Mouse (Mus musculus) midbrain, embryonic 16.5 days (tissue): Measurements from ENCODE around the gene Prss50. TPM values are rescaled to one million over a fixed set of nuclear protein-coding genes. Genes with fewer than 3 reads are reported as not detected.

Experiments used
- ATAC-seq: fragments of 200-750 bp; cut with Nextera tagmentation; 2 replicates; pipeline ENCODE4 v1.8.0; 2017; ENCODE audit warnings: moderate TSS enrichment
- H3K27ac ChIP-seq: fragments of 300-500 bp; sonication (generic); 2 replicates; pipeline ENCODE4 v1.5.1; 2014; ENCODE audit warnings: mild to moderate bottlenecking, low read length, mixed read lengths
- H3K27me3 ChIP-seq: fragments of 300-500 bp; sonication (generic); 2 replicates; pipeline ENCODE4 v1.6.1; 2014; ENCODE audit warnings: low read depth, low read length, mixed read lengths; ENCODE audit not compliant: control insufficient read depth, insufficient read depth
- H3K36me3 ChIP-seq: fragments of 300-500 bp; sonication (generic); 2 replicates; pipeline ENCODE4 v1.6.1; 2014; ENCODE audit warnings: mild to moderate bottlenecking, low read length, moderate library complexity, mixed read lengths; ENCODE audit not compliant: control insufficient read depth, insufficient read depth
- H3K4me1 ChIP-seq: fragments of 300-500 bp; sonication (generic); 2 replicates; pipeline ENCODE4 v1.6.1; 2014; ENCODE audit warnings: mild to moderate bottlenecking, low read length, mixed read lengths; ENCODE audit not compliant: control insufficient read depth, insufficient read depth
- H3K4me2 ChIP-seq: fragments of 300-500 bp; sonication (generic); 2 replicates; pipeline ENCODE4 v1.6.1; 2014; ENCODE audit warnings: mild to moderate bottlenecking, low read length, mixed read lengths
- H3K4me3 ChIP-seq: fragments of 300-500 bp; sonication (generic); 2 replicates; pipeline ENCODE4 v1.5.1; 2014; ENCODE audit warnings: low read depth, mild to moderate bottlenecking, low read length, moderate library complexity, mixed read lengths
- H3K9ac ChIP-seq: fragments of 300-500 bp; sonication (generic); 2 replicates; pipeline ENCODE4 v1.6.1; 2014; ENCODE audit warnings: low read depth, low read length, mixed read lengths
- H3K9me3 ChIP-seq: fragments of 300-500 bp; sonication (generic); replicated peaks from 2 replicates; pipeline ENCODE4 v1.6.1; 2014; ENCODE audit warnings: mild to moderate bottlenecking, low read length, mixed read lengths; ENCODE audit not compliant: control insufficient read depth, poor library complexity, severe bottlenecking
- WGBS: fragments of 180-500 bp; shearing (Covaris S2); extraction: QIAGEN DNeasy Blood & Tissue Kit; methylation state at CpG from one replicate; pipeline ENCODE4 v1.1.7; 2014; 5-methylcytosine and 5-hydroxymethylcytosine counted together
- polyA plus RNA-seq: library from polyadenylated mRNA; unstranded; fragments of >200 nt; fragmentation: Nextera tagmentation; extraction: Ambion mirVana; gene quantifications from 2 replicates; pipeline ENCODE4 v1.2.1, GENCODE M21; 2015

The Prss50 gene
- polyA plus RNA-seq, 1 experiment from 2014 or later, result 0.29 TPM

DNA sequence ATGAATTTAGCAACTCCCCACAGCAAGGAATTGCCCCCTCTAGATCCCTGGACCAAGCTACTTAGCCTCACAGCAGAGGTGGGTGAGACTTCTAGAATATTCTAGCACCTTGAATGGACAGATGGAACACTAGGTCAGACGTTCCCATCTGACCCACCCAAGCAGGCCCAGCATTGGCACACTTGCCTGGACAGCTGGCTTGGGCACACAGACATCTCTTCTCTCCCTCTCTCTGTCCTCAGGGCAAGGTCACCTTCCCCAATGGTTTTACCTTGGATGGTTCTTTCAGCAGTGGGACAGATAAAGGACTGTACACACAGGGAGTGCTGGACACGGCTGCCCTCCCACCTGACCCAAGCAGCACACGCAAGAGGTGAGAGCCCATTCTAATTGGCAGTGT lies 34.8 kb downstream of the Prss50 start:
- WGBS, result 86% methylated on average over 3 of the region's 3 CpGs
- no peaks in the 10 kb centered on the region for H3K27me3 ChIP-seq
- ATAC-seq, result no peak

DNA sequence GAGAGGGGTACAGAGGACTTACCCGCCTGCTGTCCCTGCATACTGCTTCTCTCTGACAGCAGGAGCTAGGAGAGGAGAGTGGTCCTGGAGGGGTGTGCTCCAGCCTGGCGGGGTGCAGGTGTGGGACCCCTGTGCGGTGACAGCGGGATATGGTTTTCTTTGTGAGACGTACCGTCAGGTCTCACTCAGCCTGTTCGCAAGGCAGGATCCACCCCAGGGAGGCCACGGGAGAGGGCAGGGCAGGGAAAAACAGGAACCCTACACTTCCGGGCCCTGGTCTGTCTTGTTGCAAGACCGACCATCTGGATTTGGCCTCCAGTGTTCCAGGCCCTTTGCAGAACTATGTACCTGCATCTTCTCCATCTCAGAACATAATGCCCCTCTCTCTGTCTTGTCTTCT lies 35.7 kb downstream of the Prss50 start:
- 66% methylated on average over 10 of the region's 10 CpGs for WGBS
- Histone ChIP-seq H3K9me3 (no peaks in the 10 kb centered on the region), H3K4me1 (peaks cover 4% of the 10 kb centered on the region; the same call in 1 of the 2 replicates)

More for the DNA sequence above, 34.8 kb downstream of the Prss50 start:
- no peak overlapping the region for H3K4me3 ChIP-seq
- H3K9me3 ChIP-seq, result no peaks in the 10 kb centered on the region
- H3K36me3 ChIP-seq, result no peaks in the 10 kb centered on the region
- H3K4me1 ChIP-seq, result peaks cover 4% of the 10 kb centered on the region; the same call in 1 of the 2 replicates
- no peak overlapping the region for H3K4me2 ChIP-seq
- H3K9ac ChIP-seq, result no peak overlapping the region
- H3K27ac ChIP-seq, result no peak overlapping the region

DNA sequence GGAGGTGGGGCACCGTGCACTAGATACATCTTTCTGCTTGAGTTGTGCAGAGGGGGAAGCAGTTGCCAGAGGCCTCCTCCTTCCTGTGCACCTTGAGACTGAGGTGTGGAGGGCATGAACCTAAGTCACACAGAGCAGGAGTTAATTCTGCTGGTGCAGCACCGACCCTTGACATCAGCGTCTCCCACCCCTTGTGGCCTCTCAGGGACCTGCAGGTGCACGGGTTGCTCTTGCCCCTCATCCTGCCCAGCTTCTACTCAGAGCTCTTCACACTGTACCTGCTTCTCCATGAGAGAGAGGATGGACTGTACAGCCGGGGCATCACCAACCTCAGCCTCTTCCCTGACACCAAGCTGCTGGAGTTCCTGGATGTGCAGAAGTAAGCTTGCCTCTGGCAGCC lies 37.7 kb downstream of the Prss50 start:
- H3K9me3 ChIP-seq, result no peaks in the 10 kb centered on the region
- no peaks in the 10 kb centered on the region for H3K27me3 ChIP-seq
- no peak overlapping the region for H3K27ac ChIP-seq
- WGBS, result 56% methylated on average over 5 of the region's 5 CpGs
- ATAC-seq, result no peak
- H3K36me3 ChIP-seq, result no peaks in the 10 kb centered on the region
- H3K4me2 ChIP-seq, result no peak overlapping the region
- H3K9ac ChIP-seq, result no peak overlapping the region
- H3K4me1 ChIP-seq, result peaks cover 4% of the 10 kb centered on the region; the same call in 1 of the 2 replicates
- no peak overlapping the region for H3K4me3 ChIP-seq

More for the DNA sequence above, 35.7 kb downstream of the Prss50 start:
- Histone ChIP-seq H3K4me2 (no peak overlapping the region), H3K9ac (no peak overlapping the region), H3K4me3 (no peak overlapping the region), H3K27me3 (no peaks in the 10 kb centered on the region), H3K36me3 (no peaks in the 10 kb centered on the region), H3K27ac (no peak overlapping the region)
- ATAC-seq, result no peak

DNA sequence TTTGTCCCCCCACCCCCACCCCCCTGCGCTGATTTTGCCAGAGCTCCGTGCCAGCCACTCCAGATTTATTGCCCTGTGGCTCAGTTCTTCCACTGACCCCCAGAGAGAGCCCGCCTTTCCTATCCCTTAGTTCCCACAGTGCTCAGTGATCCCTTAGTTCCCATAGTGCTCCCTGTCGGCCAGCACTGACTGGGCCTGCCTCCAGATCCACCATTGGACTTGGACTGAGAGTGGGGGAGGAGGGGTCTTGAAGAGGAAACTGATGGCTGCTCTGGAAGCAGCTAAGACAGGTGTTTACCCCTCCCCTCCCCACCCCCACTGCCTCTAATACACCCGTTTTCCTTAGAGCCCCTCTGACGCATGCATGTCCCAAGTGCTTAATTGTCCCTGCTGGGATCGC lies 38.2 kb downstream of the Prss50 start:
- peak overlapping the region; percentile 40 for H3K4me2 ChIP-seq
- H3K9ac ChIP-seq, result no peak overlapping the region; the same call in 1 of the 2 replicates
- WGBS, result 12% methylated on average over 7 of the region's 7 CpGs
- ATAC-seq, result peak; percentile 51; the same call in 1 of the 2 replicates
- H3K27ac ChIP-seq, result no peak overlapping the region
- peaks cover 4% of the 10 kb centered on the region; the same call in 1 of the 2 replicates for H3K4me1 ChIP-seq
- H3K36me3 ChIP-seq, result no peaks in the 10 kb centered on the region
- H3K27me3 ChIP-seq, result no peaks in the 10 kb centered on the region
- no peak overlapping the region for H3K4me3 ChIP-seq
- H3K9me3 ChIP-seq, result no peaks in the 10 kb centered on the region

DNA sequence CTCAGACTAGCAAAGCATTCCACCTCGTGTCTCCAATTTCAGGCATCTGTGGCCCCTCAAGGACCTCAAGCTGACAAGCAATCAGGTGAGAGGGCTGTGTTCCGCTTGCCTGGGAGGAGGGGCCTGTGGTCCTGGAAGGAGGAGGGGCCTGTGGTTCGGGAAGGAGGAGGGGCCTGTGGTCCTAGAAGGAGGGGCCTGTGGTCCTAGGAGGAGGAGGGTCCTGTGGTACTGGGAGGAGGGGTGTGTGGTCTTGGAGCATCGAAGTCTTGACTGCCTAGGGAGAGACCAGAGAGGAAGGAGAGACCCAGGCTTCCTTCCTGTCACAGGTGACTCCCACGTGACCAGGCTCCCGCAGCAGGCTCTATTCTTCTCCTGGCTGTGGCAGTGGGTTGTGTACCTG lies 38.8 kb downstream of the Prss50 start:
- H3K4me2 ChIP-seq, result peak overlapping the region; percentile 40
- no peaks in the 10 kb centered on the region for H3K9me3 ChIP-seq
- no peak overlapping the region for H3K27ac ChIP-seq
- no peak overlapping the region for H3K4me3 ChIP-seq
- H3K4me1 ChIP-seq, result peaks cover 4% of the 10 kb centered on the region; the same call in 1 of the 2 replicates
- H3K36me3 ChIP-seq, result no peaks in the 10 kb centered on the region
- H3K9ac ChIP-seq, result no peak overlapping the region; the same call in 1 of the 2 replicates
- no peaks in the 10 kb centered on the region for H3K27me3 ChIP-seq
- WGBS, result 6% methylated on average over 6 of the region's 6 CpGs
- 0 out of 2 replicates have a peak, but pooled peaks have one; percentile 51 for ATAC-seq

DNA sequence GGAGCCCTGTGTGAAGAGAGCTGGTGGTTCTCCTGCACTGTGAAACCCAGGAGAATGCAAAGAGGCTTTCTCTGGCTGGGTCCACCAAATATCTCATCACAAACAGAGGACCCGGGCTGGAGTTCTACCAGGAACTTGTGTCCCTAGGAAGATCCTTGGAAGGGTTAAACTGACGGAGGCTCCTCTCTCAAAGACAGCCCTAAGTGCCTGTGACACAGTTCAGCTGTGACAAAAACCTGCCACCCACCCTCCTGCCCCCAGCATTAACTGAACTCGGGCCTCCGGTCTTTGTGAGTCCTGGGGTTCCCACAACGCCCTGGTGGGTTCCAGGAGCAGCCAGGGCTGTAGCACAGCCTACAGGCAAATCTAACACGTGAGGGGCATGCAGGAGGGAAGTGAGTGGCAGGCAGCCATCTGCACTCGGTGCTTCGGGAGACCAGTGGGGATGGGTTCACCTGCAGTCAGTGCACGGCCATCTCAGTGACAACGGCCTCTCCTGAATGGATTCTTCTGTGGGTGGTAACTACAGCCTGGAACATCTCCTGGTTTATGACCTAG lies 41.8 kb downstream of the Prss50 start:
- H3K9me3 ChIP-seq, result no peaks in the 10 kb centered on the region
- no peak overlapping the region for H3K4me3 ChIP-seq
- no peak overlapping the region for H3K4me2 ChIP-seq
- no peak overlapping the region for H3K9ac ChIP-seq
- no peaks in the 10 kb centered on the region for H3K27me3 ChIP-seq
- WGBS, result 62% methylated on average over 10 of the region's 10 CpGs
- no peaks in the 10 kb centered on the region for H3K36me3 ChIP-seq
- ATAC-seq, result no peak
- H3K4me1 ChIP-seq, result peaks cover 4% of the 10 kb centered on the region; the same call in 1 of the 2 replicates
- H3K27ac ChIP-seq, result no peak overlapping the region

DNA sequence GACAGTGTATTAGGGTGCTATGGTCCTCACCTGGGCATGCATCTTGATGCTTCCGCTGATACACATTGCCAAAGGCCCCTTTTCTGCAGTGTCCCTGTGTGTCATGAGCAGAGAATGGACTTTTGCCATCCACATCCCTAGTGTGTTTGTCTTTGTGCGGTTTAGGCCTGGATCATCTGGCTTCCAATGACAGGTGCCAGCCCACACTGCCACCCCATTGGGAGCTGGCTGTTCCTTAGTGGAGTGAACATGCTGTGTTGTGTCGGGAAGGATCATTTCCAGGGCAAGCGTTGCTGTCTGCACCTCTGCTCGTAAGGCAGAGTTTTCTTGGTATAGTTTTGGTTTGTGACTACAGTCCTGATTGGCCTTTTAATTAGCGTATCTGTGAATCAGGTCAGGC lies 43.4 kb downstream of the Prss50 start:
- Histone ChIP-seq H3K36me3 (no peaks in the 10 kb centered on the region), H3K4me1 (peaks cover 4% of the 10 kb centered on the region; the same call in 1 of the 2 replicates), H3K9me3 (no peaks in the 10 kb centered on the region), H3K27me3 (no peaks in the 10 kb centered on the region), H3K27ac (no peak overlapping the region), H3K9ac (no peak overlapping the region), H3K4me3 (no peak overlapping the region), H3K4me2 (no peak overlapping the region)
- no peak for ATAC-seq
- 87% methylated on average over 6 of the region's 6 CpGs for WGBS

DNA sequence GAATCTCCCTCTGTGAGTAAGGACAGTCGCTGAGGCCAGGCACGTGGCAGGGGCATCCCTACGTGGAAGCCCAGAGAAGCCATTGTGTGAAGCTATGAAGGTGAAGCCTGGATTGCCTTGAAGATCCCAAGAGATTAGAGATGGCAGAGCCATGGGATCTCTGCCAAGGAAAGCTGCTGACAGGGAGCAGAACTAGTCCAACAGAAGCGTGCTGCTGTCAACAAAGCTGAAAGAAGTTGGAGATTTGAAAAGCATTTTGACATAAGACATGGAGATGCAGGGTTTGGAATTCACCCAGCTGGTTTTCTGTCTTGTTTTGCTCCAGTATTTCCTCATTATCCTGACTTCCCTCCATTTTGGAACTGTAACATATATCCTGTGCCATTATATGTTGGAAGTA lies 44.5 kb downstream of the Prss50 start:
- H3K9me3 ChIP-seq, result no peaks in the 10 kb centered on the region

DNA sequence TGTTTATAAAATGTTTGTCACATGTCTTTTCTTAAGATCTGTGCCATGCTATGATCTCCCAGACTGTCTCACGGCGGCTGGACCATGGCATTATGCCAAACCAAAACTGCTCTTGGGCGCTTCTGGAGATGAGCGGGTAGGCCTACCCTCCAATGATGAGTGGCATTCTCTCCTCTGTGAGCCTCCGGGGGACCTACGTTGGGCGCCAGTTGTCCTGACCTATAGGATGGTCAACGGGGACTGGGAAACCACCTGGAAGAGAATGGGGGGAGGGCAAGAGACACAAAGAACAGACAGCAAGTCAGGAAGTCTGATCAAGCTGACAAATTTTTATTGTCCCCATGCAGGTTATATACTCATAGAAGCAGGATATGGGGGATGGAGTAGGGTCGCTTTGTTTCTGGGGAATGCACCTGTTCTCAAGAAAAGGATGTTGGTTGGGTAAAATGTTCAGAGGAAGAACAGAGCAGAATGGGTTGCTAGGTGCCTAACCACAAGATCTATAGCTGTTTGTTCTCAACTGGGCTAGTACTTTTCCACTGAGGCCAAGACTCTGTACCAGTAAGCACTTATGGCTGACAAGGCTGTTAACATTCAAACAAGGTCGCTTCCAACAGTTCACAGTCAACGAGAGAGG lies 49.6 kb downstream of the Prss50 start:
- ATAC-seq, result no peak
- WGBS, result 91% methylated on average over 11 of the region's 11 CpGs

More for the DNA sequence above, 44.5 kb downstream of the Prss50 start:
- H3K36me3 ChIP-seq, result no peaks in the 10 kb centered on the region
- no peak for ATAC-seq
- H3K4me2 ChIP-seq, result no peak overlapping the region
- H3K4me1 ChIP-seq, result no peaks in the 10 kb centered on the region
- 88% methylated on average over 4 of the region's 4 CpGs for WGBS
- H3K4me3 ChIP-seq, result no peak overlapping the region
- H3K27me3 ChIP-seq, result no peaks in the 10 kb centered on the region
- no peak overlapping the region for H3K27ac ChIP-seq
- no peak overlapping the region for H3K9ac ChIP-seq

More for the DNA sequence above, 49.6 kb downstream of the Prss50 start:
- Histone ChIP-seq H3K9me3 (no peaks in the 10 kb centered on the region; the same call in 1 of the 2 replicates), H3K4me2 (no peak overlapping the region), H3K27me3 (no peaks in the 10 kb centered on the region), H3K4me3 (no peak overlapping the region), H3K36me3 (no peaks in the 10 kb centered on the region), H3K4me1 (no peaks in the 10 kb centered on the region), H3K27ac (no peak overlapping the region), H3K9ac (no peak overlapping the region)
